Mouse (Mus musculus) left cerebral cortex, postnatal 36 days (tissue): Measurements from ENCODE around the gene Marf1. TPM values are rescaled to one million over a fixed set of nuclear protein-coding genes. Genes with fewer than 3 reads are reported as not detected.
"Not testable (repeated sequence)": the region's sequence is repeated elsewhere in the genome, so short reads cannot be mapped to it uniquely, and the experiment has no call there.

Experiments
- DNase-seq, 2 experiments: peaks; one replicate each; pipeline ENCODE4 v3.0.0; 2021 to 2022; ENCODE audit warnings: low spot score in 2 of 2, mixed read lengths in 1 of 2
- intact Hi-C: fragments of 180-260 bp; cut with DNase I; formaldehyde crosslinking; loops from one replicate; pipeline ENCODE4 v1.15.1; 2025
- total RNA-seq, 2 experiments: library from RNA; stranded (reverse); gene quantifications; 2 replicates each; pipeline ENCODE4 v1.2.3; 2021

The Marf1 gene
- total RNA-seq: 100 to 1,000 TPM; 139 to 148 TPM

DNA sequence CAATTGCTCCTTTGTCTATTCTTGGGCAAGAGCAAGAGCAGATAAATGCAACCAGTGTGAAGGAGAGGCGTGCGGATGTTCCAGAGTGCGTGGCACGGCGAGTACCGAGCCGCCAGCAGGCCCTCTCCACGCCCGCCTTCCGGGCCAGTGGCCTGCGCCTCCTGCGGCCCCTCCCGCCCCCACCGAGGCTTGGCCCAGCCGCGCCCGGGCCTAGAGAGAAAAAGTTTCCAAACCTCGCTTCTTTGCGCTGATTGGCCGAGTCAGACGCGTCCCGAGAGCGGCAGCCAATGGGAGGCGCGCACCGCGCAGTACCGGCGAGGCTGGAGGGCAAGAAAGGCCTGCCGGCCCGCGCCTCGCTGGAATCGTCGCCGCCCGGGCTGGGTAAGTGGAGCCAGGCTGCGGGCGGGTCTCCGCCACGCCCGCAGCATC, at the start of gene Marf1, which contains the start of gene Nde1:
Gene Marf1, minus strand, starts transcription at position 364 of the 429 bp plus-strand sequence.
Gene Nde1, plus strand, starts transcription at position 288 of the 429 bp plus-strand sequence.
- intact Hi-C loops: no loop called here

DNA sequence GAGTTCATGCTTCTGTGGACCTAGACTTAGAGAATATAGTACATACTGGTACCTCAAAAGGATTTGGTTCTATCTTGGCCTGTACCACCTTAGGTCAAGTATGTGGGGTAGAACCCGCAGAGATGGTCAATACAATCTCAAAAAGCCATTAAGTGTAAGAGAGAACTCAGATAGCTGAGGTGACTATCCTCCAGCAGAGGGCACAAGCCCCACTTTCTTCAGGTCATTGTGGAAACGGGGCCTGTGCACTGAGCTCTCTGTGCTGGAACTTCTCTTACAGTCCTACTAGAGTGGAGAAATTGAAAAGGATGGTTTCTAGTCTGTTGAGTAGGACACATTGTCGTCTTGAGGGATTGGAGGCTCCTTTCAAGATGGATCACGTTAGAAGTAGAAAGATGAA, 35.6 kb upstream of the Marf1 start:
- intact Hi-C loops: no loop called here
- DNase-seq: no peak

More for the DNA sequence above, at the start of gene Marf1, which contains the start of gene Nde1:
- DNase-seq: peak; percentile 72 to 81

DNA sequence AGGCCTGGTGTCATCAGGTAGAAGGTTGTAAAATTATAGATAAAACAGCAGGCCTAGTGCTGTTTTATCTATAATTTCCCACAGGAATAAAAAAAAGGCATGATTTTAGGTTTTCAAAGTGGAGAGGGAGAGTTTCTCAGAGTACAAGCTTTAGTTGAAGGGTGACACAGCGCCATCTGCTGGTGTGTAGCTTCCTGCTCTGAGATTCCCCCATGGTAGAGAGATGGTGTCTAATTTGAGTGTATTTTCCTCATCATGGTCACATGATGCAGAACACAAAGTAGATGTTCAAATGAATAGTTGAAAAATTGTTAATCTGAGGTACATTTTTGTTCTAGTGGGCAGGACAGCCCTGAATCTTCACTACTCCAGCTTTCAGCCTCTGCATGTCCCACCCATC, 32.3 kb upstream of the Marf1 start:
- DNase-seq: peak; percentile 26 to 33
- intact Hi-C loops: no loop called here

DNA sequence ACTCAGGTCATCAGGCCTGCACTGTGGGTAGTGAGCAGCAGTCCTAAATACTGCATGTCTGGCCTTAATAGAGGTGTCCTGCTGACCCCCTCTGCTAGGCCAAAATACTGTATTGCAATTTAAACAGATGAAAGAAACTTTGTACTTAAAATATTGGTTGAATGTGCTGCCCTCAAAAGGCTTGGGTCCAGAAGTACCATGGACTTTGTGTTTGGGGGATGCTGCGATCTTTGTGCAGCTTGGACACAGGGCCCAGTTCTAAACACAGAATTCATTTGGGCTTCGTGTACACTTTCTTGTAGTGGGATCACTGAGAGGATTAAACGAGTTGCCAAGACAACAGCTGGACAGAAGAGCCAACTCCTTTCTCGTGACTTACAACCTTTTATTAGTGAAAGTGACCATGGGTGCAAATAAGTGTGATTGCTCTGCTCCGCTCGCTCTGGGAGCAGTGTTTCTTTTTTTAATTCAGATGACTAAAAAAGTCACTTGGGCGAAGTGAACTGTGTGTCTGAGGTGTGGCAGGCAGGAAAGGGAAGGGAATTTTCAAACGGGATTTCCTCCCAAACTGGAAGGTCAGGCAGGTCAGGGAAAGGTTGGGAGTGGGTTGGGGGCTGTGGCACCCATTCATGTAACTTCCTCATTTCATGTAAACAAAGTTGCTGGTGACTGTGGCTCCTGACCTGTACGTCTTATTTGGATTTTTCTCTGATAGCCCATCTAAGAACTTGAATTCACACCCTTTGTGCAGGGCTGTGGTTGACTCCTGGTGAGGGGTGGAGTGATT, 31.2 kb upstream of the Marf1 start:
- DNase-seq: no peak
- intact Hi-C loops: no loop called here

DNA sequence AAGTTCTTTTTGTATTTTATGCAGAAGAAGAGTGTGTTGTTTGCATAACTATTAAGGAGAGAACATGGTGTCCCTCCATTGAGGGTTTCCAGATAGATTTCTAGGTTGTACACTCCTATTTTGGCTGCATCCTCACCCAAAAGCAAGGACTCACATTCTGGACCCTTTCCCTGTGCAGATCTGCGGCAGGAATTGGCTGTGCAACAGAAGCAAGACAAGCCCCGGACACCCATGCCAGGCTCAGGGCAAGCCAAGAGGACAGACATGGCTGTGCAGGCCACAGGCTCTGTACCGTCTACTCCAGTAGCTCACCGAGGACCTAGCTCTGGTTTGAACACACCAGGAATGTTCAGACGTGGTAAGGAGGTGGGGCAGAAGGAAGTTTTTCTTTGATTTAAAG, 22.4 kb upstream of the Marf1 start:
- intact Hi-C loops: no loop called here
- no peak for DNase-seq

DNA sequence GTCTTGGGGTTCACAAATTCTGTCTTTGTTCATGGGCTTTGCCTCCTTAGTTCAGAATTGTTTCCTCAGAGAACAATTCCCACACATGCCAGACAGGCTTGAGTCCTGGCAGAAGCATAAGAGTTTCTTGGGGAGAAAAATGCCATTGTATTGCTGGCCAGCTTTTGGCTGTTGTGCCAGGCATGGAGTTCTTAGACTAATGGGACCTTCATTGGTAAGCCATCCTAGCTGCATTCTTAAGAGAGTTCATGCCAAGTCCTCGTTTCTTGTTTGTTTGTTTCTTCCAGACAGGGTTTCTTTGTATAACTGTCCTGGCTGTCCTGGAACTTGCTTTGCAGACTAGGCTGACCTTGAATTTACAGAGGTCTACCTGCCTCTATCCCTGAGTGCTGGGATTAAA, 20.7 kb upstream of the Marf1 start:
- no peak for DNase-seq
- intact Hi-C loops: no loop called here

DNA sequence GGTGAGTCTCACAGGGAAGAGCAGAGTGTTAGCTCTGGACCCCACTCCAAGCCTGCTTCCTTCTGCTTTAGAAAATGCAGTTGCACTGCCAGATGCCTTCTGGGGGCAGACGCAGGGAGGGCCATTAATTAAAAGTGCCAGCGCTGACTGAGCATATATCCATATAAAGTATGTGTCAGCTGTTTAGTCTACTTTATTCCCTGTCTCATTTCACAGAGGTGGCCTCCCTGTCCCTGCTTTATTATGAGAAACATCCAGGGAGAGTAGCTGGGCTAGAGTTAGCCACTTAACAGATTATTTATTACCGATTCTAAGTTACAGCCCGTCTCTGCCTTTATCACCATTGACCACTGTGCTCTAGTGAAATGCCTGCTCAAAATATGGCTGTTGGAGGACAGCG, 19.2 kb upstream of the Marf1 start:
- no peak for DNase-seq
- intact Hi-C loops: no loop called here

DNA sequence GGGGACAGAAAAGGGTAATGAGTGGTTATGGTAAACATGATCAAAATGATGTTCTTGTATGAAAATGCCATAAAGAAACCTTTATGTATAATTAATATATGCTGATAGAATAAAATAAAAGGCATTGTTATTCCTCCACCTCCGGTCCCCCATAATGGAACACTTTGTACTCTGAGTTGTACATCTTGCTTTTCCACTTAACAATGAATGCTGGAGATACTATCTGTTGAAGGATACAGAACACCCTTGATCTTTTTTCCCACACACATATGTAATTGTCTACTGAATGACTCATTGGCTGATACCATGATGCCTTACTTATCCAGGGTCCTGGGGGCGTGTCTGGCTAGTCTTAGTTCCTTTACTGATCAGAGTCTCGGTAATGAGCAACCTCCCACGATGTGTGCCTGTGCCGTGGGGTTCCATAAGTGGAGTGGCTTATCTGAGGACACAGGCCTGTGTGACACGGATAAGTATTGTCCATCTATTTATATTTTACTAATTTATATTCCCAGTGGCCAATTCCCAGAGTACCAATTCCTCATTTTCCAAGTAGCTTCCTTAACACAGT, 17.1 kb upstream of the Marf1 start:
- intact Hi-C loops: no loop called here
- DNase-seq: no peak

DNA sequence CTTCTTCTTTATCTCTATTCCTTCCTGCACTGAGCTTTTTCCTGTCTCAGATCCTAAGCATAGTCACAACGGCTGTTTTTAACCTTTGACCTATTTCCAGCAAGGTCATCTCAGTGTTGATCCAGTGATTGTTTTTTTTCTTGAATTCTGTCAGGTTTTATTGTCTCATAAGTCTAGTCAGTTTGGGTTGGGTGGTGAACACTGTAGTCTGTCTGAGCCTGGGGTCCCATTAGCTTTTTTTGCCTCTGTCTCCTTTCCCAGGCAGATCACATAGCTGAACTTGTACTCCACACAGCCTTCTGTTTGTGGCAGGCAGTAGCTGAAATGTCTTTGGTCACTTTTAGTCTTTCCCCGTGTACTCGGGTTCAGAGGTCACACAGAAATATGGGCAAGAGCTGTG, 14.9 kb upstream of the Marf1 start:
- no peak for DNase-seq
- intact Hi-C loops: no loop called here

DNA sequence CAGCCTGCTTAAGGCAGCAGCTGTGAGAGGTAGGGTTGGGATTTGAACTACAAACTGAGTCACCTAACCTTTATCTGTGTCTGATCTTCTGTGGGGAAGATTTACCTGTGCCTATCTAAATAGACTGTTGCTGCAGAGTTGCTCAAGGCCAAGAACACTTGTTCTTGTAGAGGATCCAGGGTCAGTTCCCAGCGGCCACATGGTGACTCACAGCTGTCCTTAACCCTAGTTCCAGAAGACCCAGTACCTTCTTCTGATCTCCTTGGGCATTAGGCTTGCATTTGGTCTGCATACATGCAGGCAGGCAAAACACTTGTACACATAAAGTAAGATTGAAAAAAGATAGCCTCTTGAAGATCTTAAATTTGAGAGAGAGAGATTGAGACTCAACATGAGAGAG, 6.6 kb upstream of the Marf1 start:
- intact Hi-C loops: no loop called here
- no peak for DNase-seq

DNA sequence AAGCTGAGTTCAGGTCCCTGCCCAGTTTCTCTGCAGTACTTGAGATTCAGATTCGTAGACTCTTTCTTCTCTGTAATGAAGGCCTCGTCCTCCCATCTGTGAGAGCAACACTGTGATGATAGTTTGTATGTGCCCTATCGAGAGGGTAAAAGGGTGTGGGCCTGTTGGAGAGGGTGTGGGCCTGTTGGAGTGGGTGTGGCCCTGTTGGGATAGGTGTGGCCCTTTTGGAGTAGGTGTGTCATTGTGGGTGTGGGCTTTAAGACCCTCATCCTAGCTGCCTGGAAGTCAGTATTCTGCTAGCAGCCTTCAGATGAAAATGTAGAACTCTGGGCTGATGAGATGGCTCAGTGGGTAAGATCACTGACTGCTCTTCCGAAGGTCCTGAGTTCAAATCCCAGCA, 3.3 kb upstream of the Marf1 start:
- DNase-seq: no peak
- intact Hi-C loops: no loop called here

DNA sequence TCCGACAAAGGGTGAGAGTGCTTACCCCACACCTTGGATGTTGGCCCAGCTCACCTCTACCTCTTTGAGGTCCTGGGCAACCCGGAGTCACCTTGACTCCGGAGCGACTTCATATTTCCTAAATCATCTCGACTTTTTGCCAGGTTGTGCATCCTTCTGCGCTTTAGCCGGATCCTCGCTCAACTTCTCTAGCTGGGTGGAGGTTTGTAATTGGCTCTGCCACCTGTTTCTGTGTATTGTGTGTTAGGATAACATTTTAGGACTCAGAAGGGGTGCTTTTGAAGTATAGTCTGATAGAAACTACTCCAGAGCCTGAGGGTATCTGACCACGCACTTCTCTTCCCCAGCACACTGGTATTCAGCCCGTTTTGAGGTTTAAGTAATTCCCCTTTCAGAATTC, 580 bp upstream of the Marf1 start:
- DNase-seq: no peak
- intact Hi-C loops: no loop called here

DNA sequence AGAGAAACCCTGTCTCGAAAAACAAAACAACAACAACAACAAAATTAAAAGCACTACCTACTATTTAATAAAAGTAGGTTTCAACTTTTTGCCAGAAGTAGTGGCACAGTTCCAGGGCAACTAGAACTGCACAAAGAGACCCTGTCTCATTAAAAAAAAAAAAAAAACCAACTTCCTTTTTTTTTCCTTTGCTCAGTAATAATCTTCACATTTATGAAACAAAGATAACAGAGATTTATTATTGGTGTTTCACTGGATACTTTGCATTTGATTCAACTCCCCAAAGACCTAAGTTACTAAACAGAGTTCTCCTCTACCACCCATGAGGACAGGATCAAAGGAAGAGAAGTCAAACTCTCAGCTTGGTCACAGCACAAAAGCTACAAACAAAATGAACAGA, 2.2 kb downstream of the Marf1 start:
- no peak for DNase-seq
- intact Hi-C loops: no loop called here

DNA sequence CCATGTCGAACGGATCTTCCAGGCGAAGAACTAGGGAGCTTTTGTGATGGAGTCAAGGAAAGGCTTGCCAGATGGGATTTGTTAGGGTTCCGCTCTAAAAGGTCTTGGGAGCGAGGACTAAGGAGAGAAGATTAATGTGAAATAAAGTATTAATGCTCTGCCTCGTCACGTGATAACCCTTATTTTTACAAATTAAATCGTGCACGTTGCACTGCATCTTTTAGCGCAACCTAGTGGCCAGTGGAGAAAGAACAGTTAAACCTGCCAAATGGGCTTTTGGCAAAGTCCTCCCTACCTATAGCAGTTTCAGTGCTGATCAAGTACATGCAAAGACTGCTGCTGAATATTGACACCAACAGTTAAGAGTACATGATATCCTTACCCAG, 3.4 kb downstream of the Marf1 start:
- intact Hi-C loops: loop anchor here (1.0 kb wide), 1 partner anchor 256 kb away; the partner anchor contains the start of genes Mpv17l and Pdxdc1
- DNase-seq: peak in 1 of 2 experiments; percentile 72

DNA sequence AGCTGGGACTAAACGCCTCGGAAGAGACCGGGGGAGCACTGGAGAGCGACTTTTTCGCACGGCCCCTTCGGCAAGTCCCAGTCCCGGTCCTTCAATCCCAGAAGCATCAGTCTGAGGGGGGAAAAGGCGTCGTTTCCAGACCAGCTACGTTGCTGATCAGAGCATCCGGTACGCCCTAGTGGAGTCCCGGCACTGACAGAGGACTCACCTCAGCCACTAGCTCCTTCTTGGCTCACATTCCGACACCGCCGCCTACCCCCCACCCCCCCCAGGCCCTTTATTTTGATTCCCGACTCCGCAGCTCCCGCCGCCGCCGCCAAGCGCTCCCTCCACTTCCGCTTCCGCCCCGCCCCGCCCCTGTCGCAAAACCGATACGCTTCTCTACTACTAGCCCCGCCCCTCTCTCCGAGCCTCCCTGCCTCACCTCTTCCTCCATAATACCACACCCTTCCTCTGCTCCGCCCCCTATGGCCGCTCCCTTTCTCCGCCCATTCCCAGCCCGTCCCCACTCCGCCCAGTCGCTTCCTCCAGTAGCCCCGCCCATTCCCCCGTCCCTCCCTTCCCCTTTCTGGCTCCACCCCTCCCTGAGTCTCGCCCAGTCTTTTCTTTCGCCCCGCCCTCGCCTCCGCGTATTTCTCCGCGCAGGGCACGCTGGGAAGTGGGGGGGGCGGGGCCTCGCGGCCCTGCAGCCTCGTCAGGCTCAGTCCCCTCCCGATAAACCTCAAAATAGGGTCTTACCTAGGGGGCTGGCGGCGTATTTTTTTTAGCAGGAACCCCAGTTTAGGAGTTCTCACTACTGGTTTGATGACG, 4.0 kb downstream of the Marf1 start:
- intact Hi-C loops: loop anchor here (1.0 kb wide), 1 partner anchor 256 kb away; the partner anchor contains the start of genes Mpv17l and Pdxdc1
- peak; percentile 95 to 96 for DNase-seq

DNA sequence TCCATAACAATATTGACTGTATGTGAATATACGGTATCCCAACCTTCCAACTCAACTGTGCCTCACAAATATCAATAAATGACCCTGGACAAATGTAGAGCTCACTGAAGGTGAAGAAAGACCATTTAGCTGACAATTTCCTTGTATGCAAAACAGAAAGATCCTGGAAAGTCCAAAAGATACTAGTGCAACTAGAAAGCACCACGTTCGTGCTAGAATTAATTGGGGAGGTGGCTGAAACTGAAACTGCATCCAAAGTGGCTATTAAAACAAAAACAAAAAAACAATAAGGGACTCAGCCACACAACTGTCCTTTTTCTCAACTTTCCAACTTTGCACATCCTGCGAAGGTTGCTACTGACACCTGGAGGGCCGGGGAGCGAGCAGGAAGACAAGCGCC, 4.6 kb downstream of the Marf1 start:
- intact Hi-C loops: no loop called here

DNA sequence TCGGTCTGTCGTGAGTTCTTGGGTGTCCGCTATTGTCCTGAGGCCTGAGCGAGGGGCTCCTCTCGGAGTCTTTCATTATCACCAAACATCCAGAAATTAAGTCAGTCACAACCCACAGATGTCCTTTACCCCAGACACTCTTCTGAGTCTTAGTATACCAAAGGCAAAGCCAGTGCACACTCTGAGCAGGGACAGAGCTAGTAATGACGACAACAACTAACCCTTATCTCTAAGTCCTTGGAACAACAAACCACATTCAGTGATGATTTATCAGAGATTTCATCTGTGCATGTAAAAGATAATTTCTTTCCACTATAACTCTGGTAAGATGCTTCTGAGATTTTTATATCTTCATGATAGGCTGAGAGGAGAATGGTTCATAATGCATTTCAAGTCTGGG, 6.8 kb downstream of the Marf1 start:
- intact Hi-C loops: no loop called here
- no peak for DNase-seq

More for the DNA sequence above, 4.6 kb downstream of the Marf1 start:
- DNase-seq: no peak

DNA sequence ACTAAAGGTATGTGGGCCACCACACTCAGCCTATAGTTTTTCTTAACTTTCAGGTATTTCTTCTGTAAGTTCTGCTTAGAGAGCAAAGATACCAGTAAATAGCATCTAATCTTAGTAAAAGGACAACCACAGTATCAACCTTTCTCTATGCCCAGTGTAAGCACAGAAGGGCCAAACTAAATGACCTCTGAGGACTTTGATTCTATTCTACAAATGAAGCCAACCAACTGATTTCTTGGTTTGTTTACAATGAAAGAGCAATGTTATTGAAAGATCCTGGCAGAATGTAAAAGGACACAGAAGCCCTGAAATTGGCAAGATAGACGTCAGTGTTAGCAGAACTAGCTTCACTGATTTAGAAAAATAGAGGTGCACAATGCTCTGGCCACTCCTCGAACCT, 7.5 kb downstream of the Marf1 start:
- DNase-seq, intact Hi-C loops: not testable (repeated sequence)

DNA sequence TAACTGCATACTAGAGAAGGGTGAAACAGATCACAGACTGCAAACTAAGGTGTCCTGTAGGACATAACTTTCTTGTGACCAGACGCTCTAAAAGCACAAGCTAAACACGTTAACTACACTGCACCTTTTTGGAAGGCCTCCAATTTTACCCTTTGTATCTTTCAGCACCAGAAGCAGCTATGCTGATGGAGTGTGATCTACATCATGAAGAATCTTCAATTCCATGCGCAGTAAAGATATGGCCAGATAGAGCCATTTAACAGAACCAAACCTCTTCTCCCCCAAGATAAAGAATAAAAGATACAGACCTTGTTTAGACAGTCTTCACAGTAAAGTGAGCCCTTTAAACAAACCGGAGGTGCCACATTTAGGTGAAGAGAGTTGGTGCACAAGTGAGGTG, 11.4 kb downstream of the Marf1 start:
- DNase-seq: no peak
- intact Hi-C loops: no loop called here

DNA sequence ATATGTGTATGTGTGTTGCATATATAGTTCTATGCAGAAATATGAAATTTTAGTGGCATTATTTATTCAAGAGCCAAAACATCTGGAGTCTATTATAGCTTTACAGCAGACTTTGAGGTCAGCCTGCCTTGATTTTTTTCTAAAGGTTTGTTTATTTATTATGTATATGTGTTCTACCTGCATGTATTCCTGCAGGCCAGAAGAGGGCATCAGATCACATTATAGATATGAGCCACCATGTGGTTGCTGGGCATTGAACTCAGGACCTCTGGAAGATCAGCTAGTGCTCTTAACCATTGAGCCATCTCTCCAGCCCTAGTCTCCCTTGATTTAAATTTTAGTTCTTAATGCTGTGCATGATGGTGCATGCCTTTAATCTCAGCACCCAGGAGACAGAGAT, 15.4 kb downstream of the Marf1 start:
- no peak for DNase-seq
- intact Hi-C loops: no loop called here
